Mouse (Mus musculus): ENCODE measurements around the gene Hsf5.

Gene Hsf5

GRCm38 (mm10) chr11:87688478-87689203 lies 71.7 kb downstream of the Hsf5 start:
- no peak for DNase-seq

DNA sequence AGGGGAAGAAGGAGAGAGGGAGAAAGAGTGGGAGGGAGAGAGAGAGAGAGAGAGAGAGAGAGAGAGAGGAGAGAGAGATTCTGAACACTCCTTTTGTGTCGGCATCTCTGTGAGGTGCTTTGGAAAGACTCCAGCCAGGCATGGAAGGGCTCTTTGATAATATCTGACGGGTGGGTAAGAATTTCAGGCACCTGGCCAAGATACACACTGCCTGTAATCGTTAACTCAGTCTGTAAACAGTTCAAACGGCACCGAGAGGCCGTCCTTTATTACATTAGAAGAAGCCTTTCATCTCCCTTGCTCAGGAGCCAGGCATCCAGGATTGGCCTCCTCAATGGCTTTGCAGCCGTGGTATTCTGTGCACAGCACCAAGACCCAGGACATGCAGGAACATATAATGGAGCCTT lies 72.4 kb downstream of the Hsf5 start:
- DNase-seq, result no peak

GRCm38 (mm10) chr11:87690054-87690740 lies 73.2 kb downstream of the Hsf5 start:
- no peak for DNase-seq

DNA sequence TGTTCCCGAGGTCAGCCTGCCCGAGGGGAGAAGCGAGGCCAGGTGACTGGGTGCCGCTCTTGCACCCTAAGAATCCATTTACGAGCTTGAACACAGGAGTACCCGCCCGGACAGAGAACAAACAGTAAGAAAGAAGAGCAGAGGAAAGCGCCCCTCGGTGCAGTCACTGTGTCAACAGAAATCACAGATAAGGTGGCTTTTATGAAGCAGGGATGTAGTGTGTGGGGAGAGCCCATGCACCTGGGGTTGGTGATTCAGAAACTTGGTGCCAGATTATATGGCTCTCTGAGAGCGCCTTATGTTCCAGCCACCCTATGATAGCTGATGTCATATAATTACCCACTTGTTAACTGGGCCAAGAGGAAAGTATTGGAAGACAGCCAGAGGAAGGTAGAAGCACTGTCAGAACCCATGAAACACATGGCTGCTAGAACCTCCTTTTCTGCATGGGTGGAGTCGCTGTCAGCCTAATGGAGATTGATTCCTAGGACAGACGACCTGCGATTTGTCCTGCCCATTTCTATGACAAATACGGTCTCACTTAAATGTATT lies 80.2 kb downstream of the Hsf5 start:
- DNase-seq, result no peak

GRCm38 (mm10) chr11:87698126-87698525 lies 81.2 kb downstream of the Hsf5 start:
- no peak for DNase-seq

GRCm38 (mm10) chr11:87701108-87701507 lies 84.1 kb downstream of the Hsf5 start:
- DNase-seq, result no peak

GRCm38 (mm10) chr11:87701877-87702620 lies 85.1 kb downstream of the Hsf5 start:
- no peak for DNase-seq

DNA sequence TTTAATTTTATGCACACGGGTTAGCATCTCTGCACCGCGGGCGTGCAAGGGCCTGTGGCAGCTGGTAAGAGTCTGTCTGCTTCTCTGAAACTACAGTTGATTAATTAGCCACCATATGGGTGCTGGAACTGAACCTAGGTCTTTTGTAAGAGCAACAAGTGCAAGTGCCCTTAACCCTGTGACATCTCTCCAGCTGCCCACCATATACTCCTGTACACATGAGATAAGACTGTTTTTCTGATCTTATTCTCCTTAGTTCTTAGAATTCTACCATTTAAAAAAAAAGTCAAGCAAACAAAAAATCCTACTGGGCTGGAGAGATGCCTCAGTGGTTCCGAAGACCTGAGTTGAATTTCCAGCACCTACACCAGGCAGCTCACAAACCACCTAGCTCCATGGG lies 86.7 kb downstream of the Hsf5 start:
- no peak for DNase-seq

- DNase-seq, result no peak
Measured at GRCm38 (mm10) chr11:87704289-87704688, 87.3 kb downstream of the Hsf5 start.

GRCm38 (mm10) chr11:87707570-87707969 lies 90.6 kb downstream of the Hsf5 start:
- DNase-seq, result no peak

GRCm38 (mm10) chr11:87708979-87709378 lies 92.0 kb downstream of the Hsf5 start:
- no peak for DNase-seq
